Mouse (Mus musculus) liver (tissue): ENCODE measurements around the gene Aqp1.

Source experiments
- DNase-seq: peaks from one replicate; pipeline ENCODE4 v3.0.0-alpha.2; 2020; ENCODE audit warnings: mixed read lengths

Aqp1 gene

GRCm38 (mm10) chr6:55332100-55332772 is 4.0 kb upstream of the Aqp1 start:
- no peak for DNase-seq

GRCm38 (mm10) chr6:55332773-55333109 is 3.5 kb upstream of the Aqp1 start:
- no peak for DNase-seq

GRCm38 (mm10) chr6:55337242-55337641 is 1.0 kb downstream of the Aqp1 start:
- DNase-seq, result no peak

- no peak for DNase-seq
Measured at GRCm38 (mm10) chr6:55338077-55338476, 1.8 kb downstream of the Aqp1 start.

GRCm38 (mm10) chr6:55338934-55339825 is 2.9 kb downstream of the Aqp1 start:
- DNase-seq, result peak; percentile 87

- peak; percentile 55 for DNase-seq
Measured at GRCm38 (mm10) chr6:55341688-55342087, 5.5 kb downstream of the Aqp1 start.

- DNase-seq, result peak; percentile 81
Measured at GRCm38 (mm10) chr6:55342328-55342727, 6.1 kb downstream of the Aqp1 start.

- no peak for DNase-seq
Measured at GRCm38 (mm10) chr6:55343446-55343845, 7.2 kb downstream of the Aqp1 start.

GRCm38 (mm10) chr6:55344291-55345016 is 8.2 kb downstream of the Aqp1 start:
- DNase-seq, result no peak

GRCm38 (mm10) chr6:55345264-55345663 is 9.0 kb downstream of the Aqp1 start:
- DNase-seq, result no peak

- no peak for DNase-seq
Measured at GRCm38 (mm10) chr6:55346491-55346890, 10.3 kb downstream of the Aqp1 start.

- DNase-seq, result peak; percentile 35
Measured at GRCm38 (mm10) chr6:55347711-55348571, 11.7 kb downstream of the Aqp1 start.

- DNase-seq, result no peak
Measured at GRCm38 (mm10) chr6:55349231-55349630, 13.0 kb downstream of the Aqp1 start.

GRCm38 (mm10) chr6:55350383-55350952 is 14.2 kb downstream of the Aqp1 start:
- DNase-seq, result no peak

- no peak for DNase-seq
Measured at GRCm38 (mm10) chr6:55351712-55352111, 15.5 kb downstream of the Aqp1 start.

GRCm38 (mm10) chr6:55353711-55354445 is 17.6 kb downstream of the Aqp1 start:
- peak; percentile 2 for DNase-seq

GRCm38 (mm10) chr6:55354456-55355117 is 18.4 kb downstream of the Aqp1 start:
- DNase-seq, result peak; percentile 4

GRCm38 (mm10) chr6:55355575-55355974 is 19.3 kb downstream of the Aqp1 start:
- no peak for DNase-seq

- peak; percentile 73 for DNase-seq
Measured at GRCm38 (mm10) chr6:55356017-55356703, 19.9 kb downstream of the Aqp1 start.

GRCm38 (mm10) chr6:55356976-55357635 is 20.9 kb downstream of the Aqp1 start:
- no peak for DNase-seq
